Mouse (Mus musculus): Measurements from ENCODE around the gene Pla2g6. TPM values are rescaled to one million over a fixed set of nuclear protein-coding genes. Genes with fewer than 3 reads are reported as not detected.
A peak's percentile ranks its signal among the peaks of the same experiment; 100 is the strongest.

Gene Pla2g6
- 6.9 and 8.4 TPM in 2 replicates for total RNA-seq (2015)
- 6.6 and 6.9 TPM in 2 replicates for total RNA-seq (2017)

- peak; percentile 82 for ATAC-seq (replicated peaks; ENCODE audit: poor library complexity)
These were observed at the start of gene Pla2g6 for GRCm38 (mm10) chr15:79328058-79328938. Gene Pla2g6 (minus strand): TSS chr15:79328390.

GRCm38 (mm10) chr15:79377681-79378080 lies 49.5 kb upstream of the Pla2g6 start:
- no peak for ATAC-seq (replicated peaks; ENCODE audit: poor library complexity)

GRCm38 (mm10) chr15:79374760-79375159 lies 46.6 kb upstream of the Pla2g6 start:
- ATAC-seq (replicated peaks; ENCODE audit: poor library complexity): no peak

- peak; percentile 52 for ATAC-seq (replicated peaks; ENCODE audit: poor library complexity)
These were observed 42.2 kb upstream of the Pla2g6 start for GRCm38 (mm10) chr15:79370281-79370843.

GRCm38 (mm10) chr15:79369452-79370280 lies 41.5 kb upstream of the Pla2g6 start:
- no peak for ATAC-seq (replicated peaks; ENCODE audit: poor library complexity)

- no peak for ATAC-seq (replicated peaks; ENCODE audit: poor library complexity)
These were observed 40.8 kb upstream of the Pla2g6 start for GRCm38 (mm10) chr15:79368861-79369440.

GRCm38 (mm10) chr15:79368313-79368811 lies 40.2 kb upstream of the Pla2g6 start:
- no peak for ATAC-seq (replicated peaks; ENCODE audit: poor library complexity)

GRCm38 (mm10) chr15:79366402-79366801 lies 38.2 kb upstream of the Pla2g6 start:
- no peak for ATAC-seq (replicated peaks; ENCODE audit: poor library complexity)

- ATAC-seq (replicated peaks; ENCODE audit: poor library complexity): no peak
These were observed 36.9 kb upstream of the Pla2g6 start for GRCm38 (mm10) chr15:79365068-79365467.

GRCm38 (mm10) chr15:79364120-79364519 lies 35.9 kb upstream of the Pla2g6 start:
- no peak for ATAC-seq (replicated peaks; ENCODE audit: poor library complexity)

- ATAC-seq (replicated peaks; ENCODE audit: poor library complexity): peak; percentile 35
These were observed 32.8 kb upstream of the Pla2g6 start for GRCm38 (mm10) chr15:79361023-79361422.

GRCm38 (mm10) chr15:79360371-79360770 lies 32.2 kb upstream of the Pla2g6 start:
- no peak for ATAC-seq (replicated peaks; ENCODE audit: poor library complexity)

- no peak for ATAC-seq (replicated peaks; ENCODE audit: poor library complexity)
These were observed 31.8 kb upstream of the Pla2g6 start for GRCm38 (mm10) chr15:79359954-79360353.

GRCm38 (mm10) chr15:79357974-79358690 lies 29.9 kb upstream of the Pla2g6 start:
- no peak for ATAC-seq (replicated peaks; ENCODE audit: poor library complexity)

GRCm38 (mm10) chr15:79357036-79357911 lies 29.1 kb upstream of the Pla2g6 start:
- ATAC-seq (replicated peaks; ENCODE audit: poor library complexity): peak; percentile 71

- ATAC-seq (replicated peaks; ENCODE audit: poor library complexity): no peak
These were observed 28.3 kb upstream of the Pla2g6 start for GRCm38 (mm10) chr15:79356481-79356880.

GRCm38 (mm10) chr15:79354619-79355018 lies 26.4 kb upstream of the Pla2g6 start:
- ATAC-seq (replicated peaks; ENCODE audit: poor library complexity): 0 out of 2 replicates have a peak, but pooled peaks have one; percentile 16

- ATAC-seq (replicated peaks; ENCODE audit: poor library complexity): no peak
These were observed 25.6 kb upstream of the Pla2g6 start for GRCm38 (mm10) chr15:79353690-79354305.

- ATAC-seq (replicated peaks; ENCODE audit: poor library complexity): no peak
These were observed 24.3 kb upstream of the Pla2g6 start for GRCm38 (mm10) chr15:79352479-79352878.

Measured in megakaryocyte progenitor cell, adult 5-6 weeks (primary cell).